Mouse (Mus musculus) brown adipose tissue, adult 24 weeks (tissue): ENCODE measurements around the gene 4931406P16Rik. TPM values are rescaled to one million over a fixed set of nuclear protein-coding genes. Genes with fewer than 3 reads are reported as not detected.
"Not testable (repeated sequence)": the region's sequence is repeated elsewhere in the genome, so short reads cannot be mapped to it uniquely, and the experiment has no call there.

ENCODE experiments used
- H3K27ac ChIP-seq: fragments of 200-500 bp; replicated peaks from 2 replicates; pipeline ENCODE4 v1.5.1; 2012; ENCODE audit warnings: low read depth, mild to moderate bottlenecking, low read length
- H3K4me1 ChIP-seq: fragments of 200-500 bp; 2 replicates; pipeline ENCODE4 v1.6.1; 2012; ENCODE audit warnings: low read length, mixed read lengths; ENCODE audit not compliant: control insufficient read depth, insufficient read depth, insufficient read length
- H3K4me3 ChIP-seq: fragments of 200-500 bp; 2 replicates; pipeline ENCODE4 v1.5.1; 2012; ENCODE audit warnings: low read depth, mild to moderate bottlenecking, low read length, moderate library complexity; ENCODE audit not compliant: insufficient read depth
- polyA plus RNA-seq: library from polyadenylated mRNA; stranded (reverse); fragments of >200 nt; gene quantifications from 2 replicates; pipeline ENCODE4 v1.2.4, GENCODE M21; 2012; ENCODE audit not compliant: missing spikeins, insufficient read depth, insufficient read length

The 4931406P16Rik gene
- polyA plus RNA-seq: 19.2 and 24.8 TPM in 2 replicates

- Histone ChIP-seq H3K4me3 (peak within 1 kb of the TSS; percentile 83), H3K4me1 (peaks cover 10% of the 10 kb centered on the region), H3K27ac (peak within 1 kb of the TSS; percentile 99)
These were observed at the start of gene 4931406P16Rik for GRCm38 (mm10) chr7:34313443-34313875. Gene 4931406P16Rik, minus strand, starts transcription at chr7:34313551.

GRCm38 (mm10) chr7:34355629-34356028 lies 42.3 kb upstream of the 4931406P16Rik start:
- Histone ChIP-seq H3K27ac (no peak overlapping the region), H3K4me1 (no peaks in the 10 kb centered on the region), H3K4me3 (no peak overlapping the region)

GRCm38 (mm10) chr7:34351997-34352396 lies 38.6 kb upstream of the 4931406P16Rik start:
- Histone ChIP-seq H3K4me3 (no peak overlapping the region), H3K4me1 (no peaks in the 10 kb centered on the region), H3K27ac (no peak overlapping the region)

- Histone ChIP-seq H3K4me3 (no peak overlapping the region), H3K27ac (no peak overlapping the region), H3K4me1 (no peaks in the 10 kb centered on the region)
These were observed 36.8 kb upstream of the 4931406P16Rik start for GRCm38 (mm10) chr7:34350166-34350565.

GRCm38 (mm10) chr7:34348011-34348410 lies 34.7 kb upstream of the 4931406P16Rik start:
- no peak overlapping the region for H3K4me3 ChIP-seq
- no peaks in the 10 kb centered on the region for H3K4me1 ChIP-seq
- H3K27ac ChIP-seq: no peak overlapping the region

GRCm38 (mm10) chr7:34347041-34347440 lies 33.7 kb upstream of the 4931406P16Rik start:
- no peaks in the 10 kb centered on the region for H3K4me1 ChIP-seq

GRCm38 (mm10) chr7:34346505-34346904 lies 33.2 kb upstream of the 4931406P16Rik start:
- H3K4me3 ChIP-seq: no peak overlapping the region
- no peaks in the 10 kb centered on the region for H3K4me1 ChIP-seq
- no peak overlapping the region for H3K27ac ChIP-seq

More at GRCm38 (mm10) chr7:34347041-34347440, 33.7 kb upstream of the 4931406P16Rik start:
- H3K4me3 ChIP-seq: no peak overlapping the region
- H3K27ac ChIP-seq: no peak overlapping the region

- Histone ChIP-seq H3K4me3 (no peak overlapping the region), H3K4me1 (peaks cover 7% of the 10 kb centered on the region; the same call in 1 of the 2 replicates), H3K27ac (peak overlapping the region; percentile 21; the same call in 1 of the 2 replicates)
These were observed 28.9 kb upstream of the 4931406P16Rik start for GRCm38 (mm10) chr7:34342040-34342793.

GRCm38 (mm10) chr7:34340841-34341240 lies 27.5 kb upstream of the 4931406P16Rik start:
- Histone ChIP-seq H3K4me3 (no peak overlapping the region), H3K27ac (0 out of 2 replicates have a peak overlapping the region, but pooled peaks have one; percentile 8), H3K4me1 (peaks cover 7% of the 10 kb centered on the region; the same call in 1 of the 2 replicates)

- Histone ChIP-seq H3K4me3 (no peak overlapping the region), H3K27ac (no peak overlapping the region), H3K4me1 (peaks cover 7% of the 10 kb centered on the region; the same call in 1 of the 2 replicates)
These were observed 25.8 kb upstream of the 4931406P16Rik start for GRCm38 (mm10) chr7:34339164-34339489.

GRCm38 (mm10) chr7:34338445-34339163 lies 25.3 kb upstream of the 4931406P16Rik start:
- H3K27ac ChIP-seq: no peak overlapping the region
- H3K4me3 ChIP-seq: no peak overlapping the region
- peaks cover 7% of the 10 kb centered on the region; the same call in 1 of the 2 replicates for H3K4me1 ChIP-seq

- Histone ChIP-seq H3K27ac (no peak overlapping the region), H3K4me3 (no peak overlapping the region), H3K4me1 (peaks cover 7% of the 10 kb centered on the region; the same call in 1 of the 2 replicates)
These were observed 23.9 kb upstream of the 4931406P16Rik start for GRCm38 (mm10) chr7:34337268-34337667.

GRCm38 (mm10) chr7:34336545-34336944 lies 23.2 kb upstream of the 4931406P16Rik start:
- H3K4me1 ChIP-seq, H3K27ac ChIP-seq, H3K4me3 ChIP-seq: not testable (repeated sequence)

- no peak overlapping the region for H3K4me3 ChIP-seq
- peaks cover 3% of the 10 kb centered on the region; the same call in 1 of the 2 replicates for H3K4me1 ChIP-seq
- H3K27ac ChIP-seq: peak overlapping the region; percentile 87
These were observed 14.1 kb upstream of the 4931406P16Rik start for GRCm38 (mm10) chr7:34327493-34327892.

GRCm38 (mm10) chr7:34324857-34325256 lies 11.5 kb upstream of the 4931406P16Rik start:
- H3K4me1 ChIP-seq: peaks cover 11% of the 10 kb centered on the region
- 0 out of 2 replicates have a peak overlapping the region, but pooled peaks have one; percentile 3 for H3K27ac ChIP-seq
- H3K4me3 ChIP-seq: no peak overlapping the region
